Mouse (Mus musculus): ENCODE results near the gene Pkd2l1.

The Pkd2l1 gene

DNA sequence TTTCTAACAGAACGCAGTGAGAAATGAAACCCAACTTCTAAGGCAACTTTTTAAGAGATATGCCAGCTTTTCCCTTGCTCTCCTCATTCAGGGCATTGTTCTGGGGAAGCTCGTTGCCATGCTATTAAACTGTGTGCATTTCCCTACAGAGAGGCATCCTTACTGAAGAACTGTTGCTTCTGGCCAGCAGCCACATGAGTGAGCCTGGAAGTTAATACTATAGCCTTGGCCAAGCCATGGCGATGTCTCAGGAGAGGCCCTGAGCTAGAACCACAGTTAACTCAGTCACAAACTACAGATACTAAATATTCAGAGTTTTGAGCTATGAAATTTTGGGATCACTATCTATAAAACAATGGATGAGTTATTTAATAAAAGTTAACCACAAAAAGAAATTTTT lies 89.2 kb downstream of the Pkd2l1 start:
- DNase-seq = no peak

- no peak for DNase-seq
Observed at GRCm38 (mm10) chr19:44100840-44101239, 91.4 kb downstream of the Pkd2l1 start.

Measured in kidney, adult 11 months (tissue).